Mouse (Mus musculus): Measurements from ENCODE around the gene Rnf11.

DNA sequence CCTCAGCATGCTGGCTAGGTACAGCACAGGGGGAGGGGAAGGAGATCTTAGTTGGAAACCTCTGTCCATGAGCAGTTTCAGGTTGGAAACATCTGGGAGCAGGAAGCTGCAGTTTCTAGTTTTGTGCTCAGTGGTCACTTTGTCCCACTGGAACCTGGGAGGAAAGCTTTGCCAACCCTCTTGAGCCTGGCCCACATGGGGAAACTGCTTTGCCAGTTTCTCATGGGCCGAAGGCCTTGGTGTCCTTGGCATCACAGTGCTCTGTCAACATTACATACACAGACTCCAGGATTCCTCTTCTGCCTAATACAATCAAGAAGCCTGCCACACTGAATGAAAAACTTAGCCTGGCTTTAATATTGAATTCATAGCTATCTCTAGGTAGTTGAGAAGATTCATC, 1.8 kb downstream of the Rnf11 start:
- TF ChIP-seq CTCF (IDR thresholded peaks at IDR 0.05; ENCODE audit: borderline replicate concordance, control insufficient read depth, extremely low read depth, insufficient read depth, low read length, poor library complexity) (no peak), POLR2A (IDR thresholded peaks at IDR 0.05; ENCODE audit: control insufficient read depth, extremely low read depth, insufficient read depth, low read length, poor library complexity) (no peak)

Data from thymus, adult 2 months (tissue).